Mouse (Mus musculus): ENCODE results near the gene Fam20c. TPM values are rescaled to one million over a fixed set of nuclear protein-coding genes. Genes with fewer than 3 reads are reported as not detected.

Fam20c gene
- total RNA-seq, 2 experiments from 2014 or later: 35.3 to 42.8 TPM

DNA sequence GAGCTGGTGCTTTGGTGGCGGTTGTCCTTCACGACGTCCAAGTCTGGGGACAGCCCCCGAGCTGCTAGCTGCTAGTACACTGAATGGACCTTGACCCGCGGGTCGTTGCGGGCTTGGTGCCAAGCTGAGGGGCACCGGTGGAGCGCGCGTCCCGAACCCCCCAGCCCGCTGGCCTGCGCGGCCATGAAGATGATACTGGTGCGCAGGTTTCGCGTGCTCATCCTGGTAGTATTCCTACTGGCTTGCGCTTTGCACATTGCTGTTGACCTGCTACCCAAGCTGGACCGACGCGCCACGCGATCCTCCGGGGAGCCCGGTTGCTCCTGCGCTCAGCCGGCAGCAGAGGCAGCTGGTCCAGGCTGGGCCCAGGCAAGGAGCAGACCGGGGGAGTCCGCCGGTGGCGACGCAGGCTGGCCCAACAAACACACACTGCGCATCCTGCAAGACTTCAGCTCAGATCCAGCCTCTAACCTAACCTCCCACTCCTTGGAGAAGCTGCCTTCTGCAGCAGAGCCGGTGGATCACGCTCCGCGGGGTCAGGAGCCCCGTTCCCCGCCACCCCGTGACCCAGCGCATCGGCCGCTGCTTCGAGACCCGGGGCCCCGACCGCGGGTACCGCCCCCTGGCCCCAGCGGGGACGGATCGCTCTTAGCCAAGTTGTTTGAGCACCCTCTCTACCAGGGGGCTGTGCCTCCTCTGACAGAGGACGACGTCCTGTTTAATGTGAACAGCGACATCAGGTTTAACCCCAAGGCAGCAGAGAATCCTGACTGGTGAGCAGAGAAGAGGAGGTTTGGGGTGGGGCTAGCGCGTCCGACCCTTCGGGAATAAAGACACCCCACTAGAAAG lies 1.4 kb downstream of the Fam20c start:
- DNase-seq (ENCODE audit: low spot score in 2 of 2): peak; percentile 52 to 61
- intact Hi-C loops (cut with DNase I): loop anchor here (5.0 kb wide), 1 partner anchor 42 kb away; no protein-coding TSS in a partner anchor

- DNase-seq (ENCODE audit: low spot score in 2 of 2): peak in 1 of 2 experiments; percentile 50
- intact Hi-C loops (cut with DNase I): loop anchor here (5.0 kb wide), 1 partner anchor 41 kb away; no protein-coding TSS in a partner anchor
Observed at GRCm38 (mm10) chr5:138756311-138757085, 2.2 kb downstream of the Fam20c start.

GRCm38 (mm10) chr5:138757135-138757534 lies 2.8 kb downstream of the Fam20c start:
- intact Hi-C loops (cut with DNase I): loop anchor here (5.0 kb wide), 1 partner anchor 40 kb away; no protein-coding TSS in a partner anchor
- DNase-seq (ENCODE audit: low spot score in 2 of 2): no peak

- no peak for DNase-seq (ENCODE audit: low spot score in 2 of 2)
- intact Hi-C loops (cut with DNase I): loop anchor here (5.0 kb wide), 1 partner anchor 40 kb away; no protein-coding TSS in a partner anchor
Observed at GRCm38 (mm10) chr5:138757616-138758015, 3.3 kb downstream of the Fam20c start.

- DNase-seq (ENCODE audit: low spot score in 2 of 2): no peak
- intact Hi-C loops (cut with DNase I): loop anchor here (5.0 kb wide), 1 partner anchor 39 kb away; no protein-coding TSS in a partner anchor
Observed at GRCm38 (mm10) chr5:138758533-138758932, 4.2 kb downstream of the Fam20c start.

- intact Hi-C loops (cut with DNase I): no loop called here
- DNase-seq (ENCODE audit: low spot score in 2 of 2): no peak
Observed at GRCm38 (mm10) chr5:138761836-138762334, 7.6 kb downstream of the Fam20c start.

DNA sequence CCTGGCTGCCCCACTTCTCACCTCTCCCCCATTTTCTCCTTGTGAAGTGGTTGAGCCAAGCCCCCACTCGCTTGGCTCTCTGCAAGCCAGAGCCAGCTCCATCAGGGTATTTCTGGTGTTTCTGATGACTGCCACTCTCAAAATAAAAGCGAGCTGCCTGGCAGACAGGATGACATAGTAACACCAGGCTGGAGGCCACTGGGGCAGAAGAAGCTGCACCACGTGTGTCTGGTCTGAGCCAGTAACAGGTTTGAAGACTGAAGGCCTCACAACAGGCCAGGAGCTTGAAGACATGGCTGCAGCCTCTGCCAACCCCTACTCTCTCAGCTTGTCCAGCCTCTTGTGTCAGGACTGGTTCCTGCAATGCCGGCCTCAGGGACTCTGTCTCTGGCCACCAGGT lies 8.0 kb downstream of the Fam20c start:
- no peak for DNase-seq (ENCODE audit: low spot score in 2 of 2)
- intact Hi-C loops (cut with DNase I): no loop called here

DNA sequence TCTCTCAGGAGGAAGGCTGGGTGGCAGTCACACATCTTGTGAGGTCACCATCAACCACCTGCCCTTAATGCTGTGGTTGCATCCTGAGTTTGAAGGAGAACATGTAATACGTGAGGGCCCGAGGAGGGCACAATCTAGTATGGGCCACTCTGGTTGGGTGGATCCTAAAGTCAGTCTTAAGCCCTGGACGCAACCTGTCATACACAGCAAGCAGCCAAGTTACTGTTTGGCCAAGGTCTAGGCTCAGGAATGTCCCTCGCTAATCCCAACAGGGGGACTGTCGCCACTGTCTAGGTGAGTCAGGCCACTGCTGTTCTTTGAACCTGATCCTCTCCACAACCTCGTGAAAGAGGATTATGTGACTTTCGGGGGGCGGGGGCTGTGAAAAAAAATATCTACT lies 10.3 kb downstream of the Fam20c start:
- intact Hi-C loops (cut with DNase I): no loop called here
- DNase-seq (ENCODE audit: low spot score in 2 of 2): no peak

GRCm38 (mm10) chr5:138767650-138768049 lies 13.3 kb downstream of the Fam20c start:
- intact Hi-C loops (cut with DNase I): no loop called here
- DNase-seq (ENCODE audit: low spot score in 2 of 2): no peak

DNA sequence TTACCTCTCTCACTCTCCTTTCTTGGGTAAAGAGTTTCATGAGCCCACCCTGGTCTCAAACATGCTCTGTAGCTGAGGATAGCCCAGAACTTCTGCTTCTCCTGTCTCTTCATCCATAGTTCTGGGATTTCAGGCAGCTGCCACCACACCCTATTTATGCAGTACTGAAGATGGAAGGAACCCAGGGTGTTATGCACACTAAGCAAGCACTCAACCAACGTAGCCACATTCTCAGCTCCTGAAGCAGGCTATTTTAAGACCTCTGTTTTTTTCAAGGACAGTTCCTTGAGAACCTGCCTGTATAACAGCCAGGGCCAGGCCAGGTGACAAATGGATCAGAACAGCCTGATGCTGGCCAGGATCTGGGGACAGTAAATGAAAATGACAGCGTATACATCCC lies 14.4 kb downstream of the Fam20c start:
- DNase-seq (ENCODE audit: low spot score in 2 of 2): no peak
- intact Hi-C loops (cut with DNase I): no loop called here

GRCm38 (mm10) chr5:138769126-138769525 lies 14.8 kb downstream of the Fam20c start:
- intact Hi-C loops (cut with DNase I): no loop called here
- no peak for DNase-seq (ENCODE audit: low spot score in 2 of 2)

GRCm38 (mm10) chr5:138775096-138775495 lies 20.8 kb downstream of the Fam20c start:
- no peak for DNase-seq (ENCODE audit: low spot score in 2 of 2)
- intact Hi-C loops (cut with DNase I): no loop called here

- intact Hi-C loops (cut with DNase I): no loop called here
- DNase-seq (ENCODE audit: low spot score in 2 of 2): peak in 1 of 2 experiments; percentile 16
Observed at GRCm38 (mm10) chr5:138776346-138776745, 22.0 kb downstream of the Fam20c start.

GRCm38 (mm10) chr5:138778731-138779463 lies 24.6 kb downstream of the Fam20c start:
- intact Hi-C loops (cut with DNase I): no loop called here
- peak in 1 of 2 experiments; percentile 21 for DNase-seq (ENCODE audit: low spot score in 2 of 2)

DNA sequence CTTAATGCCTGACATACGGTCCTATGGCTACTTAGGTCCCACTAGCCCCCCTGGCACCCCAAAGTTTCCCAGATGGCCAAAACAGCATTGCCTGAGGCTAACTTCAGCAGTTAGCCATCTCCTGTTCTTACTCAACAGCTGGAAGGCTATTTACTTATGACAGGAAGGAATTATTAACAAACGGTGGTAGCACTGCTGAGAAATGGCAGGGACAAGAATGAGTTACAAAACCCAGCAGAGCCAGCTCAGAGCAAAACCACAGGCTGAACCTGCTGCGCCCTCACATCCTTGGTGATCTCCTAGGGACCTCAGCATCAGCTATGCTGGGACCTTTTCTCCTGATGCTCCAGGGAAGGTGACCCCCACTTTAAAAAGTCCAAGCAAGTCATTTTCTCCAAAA lies 25.3 kb downstream of the Fam20c start:
- no peak for DNase-seq (ENCODE audit: low spot score in 2 of 2)
- intact Hi-C loops (cut with DNase I): no loop called here

GRCm38 (mm10) chr5:138782697-138783096 lies 28.4 kb downstream of the Fam20c start:
- intact Hi-C loops (cut with DNase I): no loop called here
- no peak for DNase-seq (ENCODE audit: low spot score in 2 of 2)

- DNase-seq (ENCODE audit: low spot score in 2 of 2): no peak
- intact Hi-C loops (cut with DNase I): no loop called here
Observed at GRCm38 (mm10) chr5:138783181-138783580, 28.9 kb downstream of the Fam20c start.

DNA sequence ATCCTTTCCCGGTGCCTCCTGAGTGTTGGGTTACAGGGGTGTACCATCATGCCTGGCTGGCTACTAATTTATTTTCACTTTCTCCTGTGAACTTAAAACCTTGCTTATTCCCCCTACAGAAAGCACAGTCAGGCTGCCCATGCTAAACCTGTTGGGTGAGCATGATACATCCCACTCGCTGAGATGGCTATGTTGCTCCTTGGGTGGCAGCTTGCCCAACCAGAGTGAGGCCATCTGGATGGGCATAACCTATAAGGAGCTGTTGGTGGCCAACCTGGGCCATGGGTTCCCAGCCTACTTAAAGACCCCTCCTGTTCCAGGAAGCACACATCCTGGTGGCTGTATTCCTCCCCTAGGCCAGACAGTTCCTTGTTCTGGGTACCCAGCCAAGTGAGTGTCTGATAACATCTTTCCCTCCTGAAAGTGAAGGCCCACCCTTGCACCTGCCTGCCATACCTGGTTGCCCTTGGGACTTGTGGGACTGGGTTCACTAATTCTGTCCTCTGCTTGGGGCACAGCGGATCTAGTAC lies 31.7 kb downstream of the Fam20c start:
- intact Hi-C loops (cut with DNase I): no loop called here

GRCm38 (mm10) chr5:138787648-138788047 lies 33.3 kb downstream of the Fam20c start:
- intact Hi-C loops (cut with DNase I): no loop called here

More for the DNA sequence above, 31.7 kb downstream of the Fam20c start:
- DNase-seq (ENCODE audit: low spot score in 2 of 2): no peak

More at GRCm38 (mm10) chr5:138787648-138788047, 33.3 kb downstream of the Fam20c start:
- DNase-seq (ENCODE audit: low spot score in 2 of 2): no peak

Measured in left cerebral cortex, postnatal 36 days (tissue).